Mouse (Mus musculus): ENCODE results near the gene Aoc1. TPM values are rescaled to one million over a fixed set of nuclear protein-coding genes. Genes with fewer than 3 reads are reported as not detected.
"Not testable (repeated sequence)": the region's sequence is repeated elsewhere in the genome, so short reads cannot be mapped to it uniquely, and the experiment has no call there.

Gene Aoc1
- polyA plus RNA-seq, 1 experiment from 2014 or later, result not detected

DNA sequence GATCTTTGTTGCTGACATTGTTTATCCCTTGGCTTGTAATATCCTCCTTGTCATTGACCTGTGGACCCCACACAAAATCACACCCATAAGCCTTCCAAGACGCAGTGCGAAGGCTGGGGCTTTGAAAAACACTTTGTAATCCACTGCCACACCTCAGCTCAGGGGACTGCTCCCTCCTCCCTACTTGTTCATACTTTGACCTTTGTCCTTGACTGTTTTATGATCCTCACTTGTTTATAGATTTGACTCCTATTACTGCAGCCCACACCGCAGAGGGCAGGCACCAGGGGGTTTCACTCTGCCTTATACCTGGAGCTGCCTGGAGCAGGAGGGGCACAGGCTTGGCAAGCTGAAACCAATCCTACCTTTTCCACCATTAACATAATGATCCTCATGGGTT, 8.0 kb upstream of the Aoc1 start:
- H3K27ac ChIP-seq (ENCODE audit: low read depth, low read length), result no peak overlapping the region
- no peak overlapping the region for H3K4me2 ChIP-seq (ENCODE audit: low read depth)
- WGBS, result 51% methylated on average over 3 of the region's 3 CpGs
- no peaks in the 10 kb centered on the region for H3K36me3 ChIP-seq (ENCODE audit: control insufficient read depth, insufficient read depth, low read length)
- no peak for ATAC-seq (ENCODE audit: insufficient read depth, low FRiP score, low TSS enrichment)
- H3K27me3 ChIP-seq (ENCODE audit: control insufficient read depth, insufficient read depth, low read length), result no peaks in the 10 kb centered on the region
- H3K4me3 ChIP-seq (ENCODE audit: low read depth, low read length), result no peak overlapping the region
- H3K4me1 ChIP-seq (ENCODE audit: control insufficient read depth, insufficient read depth, low read length), result peaks cover 2% of the 10 kb centered on the region; the same call in 1 of the 2 replicates
- H3K9ac ChIP-seq (ENCODE audit: low read length), result no peak overlapping the region
- DNase-seq (ENCODE audit: low spot score), result no peak
- H3K9me3 ChIP-seq (ENCODE audit: control insufficient read depth, low read length), result no peaks in the 10 kb centered on the region

GRCm38 (mm10) chr6:48865152-48865745, 7.4 kb upstream of the Aoc1 start:
- no peak overlapping the region for H3K9ac ChIP-seq (ENCODE audit: low read length)
- WGBS, result 61% methylated on average over 1 of the region's 1 CpGs
- ATAC-seq (ENCODE audit: insufficient read depth, low FRiP score, low TSS enrichment), result no peak
- no peak overlapping the region for H3K27ac ChIP-seq (ENCODE audit: low read depth, low read length)
- H3K4me1 ChIP-seq (ENCODE audit: control insufficient read depth, insufficient read depth, low read length), result peaks cover 2% of the 10 kb centered on the region; the same call in 1 of the 2 replicates
- H3K4me2 ChIP-seq (ENCODE audit: low read depth), result no peak overlapping the region
- H3K27me3 ChIP-seq (ENCODE audit: control insufficient read depth, insufficient read depth, low read length), result no peaks in the 10 kb centered on the region
- H3K36me3 ChIP-seq (ENCODE audit: control insufficient read depth, insufficient read depth, low read length), result no peaks in the 10 kb centered on the region
- DNase-seq (ENCODE audit: low spot score), result no peak
- H3K4me3 ChIP-seq (ENCODE audit: low read depth, low read length), result no peak overlapping the region
- H3K9me3 ChIP-seq (ENCODE audit: control insufficient read depth, low read length), result no peaks in the 10 kb centered on the region

GRCm38 (mm10) chr6:48866355-48866950, 6.2 kb upstream of the Aoc1 start:
- ATAC-seq (ENCODE audit: insufficient read depth, low FRiP score, low TSS enrichment); H3K9me3 ChIP-seq (ENCODE audit: control insufficient read depth, low read length); H3K27me3 ChIP-seq (ENCODE audit: control insufficient read depth, insufficient read depth, low read length); H3K4me2 ChIP-seq (ENCODE audit: low read depth); H3K4me1 ChIP-seq (ENCODE audit: control insufficient read depth, insufficient read depth, low read length); H3K27ac ChIP-seq (ENCODE audit: low read depth, low read length); H3K9ac ChIP-seq (ENCODE audit: low read length); H3K36me3 ChIP-seq (ENCODE audit: control insufficient read depth, insufficient read depth, low read length); H3K4me3 ChIP-seq (ENCODE audit: low read depth, low read length): not testable (repeated sequence)
- WGBS, result 15% methylated on average over 1 of the region's 1 CpGs
- DNase-seq (ENCODE audit: low spot score), result peak; percentile 27

DNA sequence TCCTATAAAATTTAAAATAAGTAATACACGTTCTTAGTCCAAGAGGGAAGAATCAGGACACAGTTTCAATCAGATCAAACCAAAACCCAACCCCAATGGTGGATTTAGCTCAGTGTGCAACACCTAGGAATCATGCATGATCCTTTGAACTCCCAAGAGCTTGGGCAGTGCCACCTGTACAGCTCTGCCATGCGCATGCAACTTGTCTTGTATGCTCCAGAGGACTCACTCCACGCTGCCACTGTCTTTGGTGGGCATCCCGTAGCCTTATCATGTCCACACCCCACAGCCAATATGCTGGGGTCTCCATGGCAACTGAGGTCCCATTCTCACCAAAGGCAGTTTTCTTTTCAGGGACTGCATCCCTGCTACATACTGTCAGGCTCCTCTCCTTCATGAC, 5.5 kb upstream of the Aoc1 start:
- peak; percentile 35; the same call in 1 of the 2 replicates for ATAC-seq (ENCODE audit: insufficient read depth, low FRiP score, low TSS enrichment)
- peak; percentile 31 for DNase-seq (ENCODE audit: low spot score)

DNA sequence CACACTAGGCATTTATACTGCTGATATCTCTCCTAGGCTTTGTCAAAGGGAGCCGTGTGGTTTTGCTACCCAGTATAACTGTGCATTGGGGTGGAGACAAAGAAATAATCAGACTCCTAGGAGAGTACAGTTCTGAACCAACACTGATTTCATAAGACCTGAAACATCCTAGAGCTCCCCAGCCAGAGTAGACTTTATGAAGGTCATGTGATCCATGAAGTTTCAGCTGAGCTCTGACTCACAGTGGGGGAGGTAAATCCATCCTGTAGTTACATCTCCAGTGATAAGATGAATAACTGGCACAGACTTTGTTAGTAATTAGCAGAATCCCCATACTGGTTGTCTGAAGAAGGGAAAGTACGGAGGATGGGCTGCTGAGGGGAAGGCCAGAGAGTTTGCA, 2.9 kb upstream of the Aoc1 start:
- Histone ChIP-seq H3K9me3 (ENCODE audit: control insufficient read depth, low read length) (no peaks in the 10 kb centered on the region), H3K4me2 (ENCODE audit: low read depth) (no peak overlapping the region), H3K27ac (ENCODE audit: low read depth, low read length) (no peak overlapping the region), H3K27me3 (ENCODE audit: control insufficient read depth, insufficient read depth, low read length) (no peaks in the 10 kb centered on the region), H3K9ac (ENCODE audit: low read length) (no peak overlapping the region), H3K4me1 (ENCODE audit: control insufficient read depth, insufficient read depth, low read length) (peaks cover 2% of the 10 kb centered on the region; the same call in 1 of the 2 replicates), H3K4me3 (ENCODE audit: low read depth, low read length) (no peak overlapping the region), H3K36me3 (ENCODE audit: control insufficient read depth, insufficient read depth, low read length) (no peaks in the 10 kb centered on the region)
- whole genome bisulfite sequencing, result 80% methylated on average over 2 of the region's 2 CpGs
- DNase-seq (ENCODE audit: low spot score) (no peak), ATAC-seq (ENCODE audit: insufficient read depth, low FRiP score, low TSS enrichment) (no peak)

More for the DNA sequence above, 5.5 kb upstream of the Aoc1 start:
- Histone ChIP-seq H3K4me3 (ENCODE audit: low read depth, low read length) (no peak overlapping the region), H3K4me2 (ENCODE audit: low read depth) (no peak overlapping the region), H3K4me1 (ENCODE audit: control insufficient read depth, insufficient read depth, low read length) (peaks cover 2% of the 10 kb centered on the region; the same call in 1 of the 2 replicates), H3K27ac (ENCODE audit: low read depth, low read length) (no peak overlapping the region), H3K36me3 (ENCODE audit: control insufficient read depth, insufficient read depth, low read length) (no peaks in the 10 kb centered on the region), H3K9me3 (ENCODE audit: control insufficient read depth, low read length) (no peaks in the 10 kb centered on the region), H3K9ac (ENCODE audit: low read length) (no peak overlapping the region), H3K27me3 (ENCODE audit: control insufficient read depth, insufficient read depth, low read length) (no peaks in the 10 kb centered on the region)
- 40% methylated on average over 4 of the region's 4 CpGs for WGBS

GRCm38 (mm10) chr6:48874576-48874975, 1.9 kb downstream of the Aoc1 start:
- no peak overlapping the region for H3K9ac ChIP-seq (ENCODE audit: low read length)

DNA sequence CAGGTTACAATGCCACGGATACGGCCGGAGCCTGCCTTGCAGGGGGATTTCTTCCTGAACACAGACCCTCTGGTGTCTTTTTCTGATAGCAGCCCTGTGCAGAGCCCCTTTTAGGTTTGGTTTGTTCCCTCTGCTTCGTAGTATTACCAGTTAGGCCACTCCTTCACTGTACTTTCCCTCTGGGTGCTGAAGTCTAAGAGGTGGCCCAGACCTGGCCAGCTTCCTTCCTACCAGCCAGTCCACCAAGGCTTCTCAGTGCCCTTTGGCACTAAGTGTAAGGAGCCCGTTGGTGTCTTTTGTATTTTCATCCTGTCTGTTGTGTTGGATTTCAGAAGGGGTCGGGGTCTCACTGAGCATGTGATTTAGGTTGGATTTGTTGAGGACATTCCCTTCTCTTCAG, 2.8 kb downstream of the Aoc1 start:
- Histone ChIP-seq H3K4me3 (ENCODE audit: low read depth, low read length) (no peak overlapping the region), H3K4me1 (ENCODE audit: control insufficient read depth, insufficient read depth, low read length) (no peaks in the 10 kb centered on the region), H3K27me3 (ENCODE audit: control insufficient read depth, insufficient read depth, low read length) (no peaks in the 10 kb centered on the region), H3K4me2 (ENCODE audit: low read depth) (no peak overlapping the region), H3K9me3 (ENCODE audit: control insufficient read depth, low read length) (no peaks in the 10 kb centered on the region), H3K36me3 (ENCODE audit: control insufficient read depth, insufficient read depth, low read length) (no peaks in the 10 kb centered on the region), H3K9ac (ENCODE audit: low read length) (no peak overlapping the region), H3K27ac (ENCODE audit: low read depth, low read length) (no peak overlapping the region)
- ATAC-seq (ENCODE audit: insufficient read depth, low FRiP score, low TSS enrichment) (no peak), DNase-seq (ENCODE audit: low spot score) (no peak)
- 90% methylated on average over 6 of the region's 6 CpGs for WGBS

More at GRCm38 (mm10) chr6:48874576-48874975, 1.9 kb downstream of the Aoc1 start:
- Histone ChIP-seq H3K9me3 (ENCODE audit: control insufficient read depth, low read length) (no peaks in the 10 kb centered on the region), H3K27me3 (ENCODE audit: control insufficient read depth, insufficient read depth, low read length) (no peaks in the 10 kb centered on the region), H3K4me2 (ENCODE audit: low read depth) (no peak overlapping the region), H3K36me3 (ENCODE audit: control insufficient read depth, insufficient read depth, low read length) (no peaks in the 10 kb centered on the region), H3K4me1 (ENCODE audit: control insufficient read depth, insufficient read depth, low read length) (no peaks in the 10 kb centered on the region), H3K27ac (ENCODE audit: low read depth, low read length) (no peak overlapping the region), H3K4me3 (ENCODE audit: low read depth, low read length) (no peak overlapping the region)
- no peak for DNase-seq (ENCODE audit: low spot score)
- WGBS, result 81% methylated on average over 4 of the region's 4 CpGs
- ATAC-seq (ENCODE audit: insufficient read depth, low FRiP score, low TSS enrichment), result no peak

GRCm38 (mm10) chr6:48876510-48877135, 3.9 kb downstream of the Aoc1 start:
- 49% methylated on average over 5 of the region's 5 CpGs for WGBS
- no peak overlapping the region for H3K9ac ChIP-seq (ENCODE audit: low read length)
- H3K4me3 ChIP-seq (ENCODE audit: low read depth, low read length), result no peak overlapping the region
- H3K36me3 ChIP-seq (ENCODE audit: control insufficient read depth, insufficient read depth, low read length), result no peaks in the 10 kb centered on the region
- DNase-seq (ENCODE audit: low spot score) (no peak), ATAC-seq (ENCODE audit: insufficient read depth, low FRiP score, low TSS enrichment) (no peak)
- no peaks in the 10 kb centered on the region for H3K9me3 ChIP-seq (ENCODE audit: control insufficient read depth, low read length)
- no peak overlapping the region for H3K27ac ChIP-seq (ENCODE audit: low read depth, low read length)
- H3K4me2 ChIP-seq (ENCODE audit: low read depth), result no peak overlapping the region
- no peaks in the 10 kb centered on the region for H3K4me1 ChIP-seq (ENCODE audit: control insufficient read depth, insufficient read depth, low read length)
- H3K27me3 ChIP-seq (ENCODE audit: control insufficient read depth, insufficient read depth, low read length), result no peaks in the 10 kb centered on the region

DNA sequence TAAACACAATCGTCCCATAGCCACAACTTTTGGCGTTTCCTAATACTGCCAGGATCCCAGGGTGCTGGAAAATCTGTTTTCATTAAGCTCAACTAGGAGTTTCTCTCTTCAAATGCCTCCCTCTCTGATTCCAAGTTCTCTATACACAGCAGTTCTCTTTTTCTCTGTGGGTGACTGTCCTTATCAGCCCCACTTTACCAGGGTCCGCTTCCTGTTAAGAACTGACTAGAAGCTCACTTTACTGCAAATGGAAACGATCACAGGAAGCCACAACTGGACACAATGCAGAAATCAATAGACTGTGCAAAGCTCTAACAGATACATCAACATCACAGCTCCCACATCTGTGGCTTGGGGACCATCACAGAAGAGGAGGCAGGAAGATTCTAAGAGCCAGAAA, 21.5 kb downstream of the Aoc1 start:
- no peaks in the 10 kb centered on the region for H3K4me1 ChIP-seq (ENCODE audit: control insufficient read depth, insufficient read depth, low read length)
- WGBS, result 83% methylated on average over 4 of the region's 4 CpGs
- H3K4me2 ChIP-seq (ENCODE audit: low read depth), result no peak overlapping the region
- no peak for DNase-seq (ENCODE audit: low spot score)
- H3K4me3 ChIP-seq (ENCODE audit: low read depth, low read length), result no peak overlapping the region
- no peak overlapping the region for H3K9ac ChIP-seq (ENCODE audit: low read length)
- no peak overlapping the region for H3K27ac ChIP-seq (ENCODE audit: low read depth, low read length)
- no peaks in the 10 kb centered on the region for H3K9me3 ChIP-seq (ENCODE audit: control insufficient read depth, low read length)
- H3K36me3 ChIP-seq (ENCODE audit: control insufficient read depth, insufficient read depth, low read length), result no peaks in the 10 kb centered on the region
- no peak for ATAC-seq (ENCODE audit: insufficient read depth, low FRiP score, low TSS enrichment)
- no peaks in the 10 kb centered on the region for H3K27me3 ChIP-seq (ENCODE audit: control insufficient read depth, insufficient read depth, low read length)
